Mouse (Mus musculus) embryonic facial prominence, embryonic 15.5 days (tissue): ENCODE measurements around the gene Pawr. TPM values are rescaled to one million over a fixed set of nuclear protein-coding genes. Genes with fewer than 3 reads are reported as not detected.

Source experiments
- ATAC-seq: fragments of 200-750 bp; cut with Nextera tagmentation; 2 replicates; pipeline ENCODE4 v1.8.0; 2017; ENCODE audit warnings: low read depth, moderate TSS enrichment; ENCODE audit not compliant: insufficient number of reproducible peaks, low FRiP score, low TSS enrichment
- H3K27ac ChIP-seq: fragments of 300-500 bp; sonication (generic); replicated peaks from 2 replicates; pipeline ENCODE4 v1.5.1; 2015; ENCODE audit warnings: mild to moderate bottlenecking, inconsistent platforms
- H3K27me3 ChIP-seq: fragments of 300-500 bp; sonication (generic); 2 replicates; pipeline ENCODE4 v1.6.1; 2015; ENCODE audit warnings: inconsistent platforms
- H3K36me3 ChIP-seq: fragments of 300-500 bp; sonication (generic); 2 replicates; pipeline ENCODE4 v1.6.1; 2015; ENCODE audit warnings: mild to moderate bottlenecking, inconsistent platforms
- H3K4me1 ChIP-seq: fragments of 300-500 bp; sonication (generic); 2 replicates; pipeline ENCODE4 v1.6.1; 2015; ENCODE audit warnings: inconsistent platforms
- H3K4me2 ChIP-seq: fragments of 300-500 bp; sonication (generic); replicated peaks from 2 replicates; pipeline ENCODE4 v1.6.1; 2015; ENCODE audit warnings: mild to moderate bottlenecking, inconsistent platforms
- H3K4me3 ChIP-seq: fragments of 300-500 bp; sonication (generic); replicated peaks from 2 replicates; pipeline ENCODE4 v1.5.1; 2015; ENCODE audit warnings: mild to moderate bottlenecking, inconsistent platforms
- H3K9ac ChIP-seq: fragments of 300-500 bp; sonication (generic); 2 replicates; pipeline ENCODE4 v1.6.1; 2015; ENCODE audit warnings: inconsistent platforms
- H3K9me3 ChIP-seq: fragments of 300-500 bp; sonication (generic); replicated peaks from 2 replicates; pipeline ENCODE4 v1.6.1; 2016; ENCODE audit warnings: inconsistent platforms
- WGBS: fragments of 180-500 bp; shearing (Covaris S2); methylation state at CpG from one replicate; pipeline ENCODE4 v1.1.7; 2015; 5-methylcytosine and 5-hydroxymethylcytosine counted together
- polyA plus RNA-seq: library from polyadenylated mRNA; unstranded; fragments of >200 nt; fragmentation: Nextera tagmentation; extraction: Ambion mirVana; gene quantifications from 2 replicates; pipeline ENCODE4 v1.2.1, GENCODE M21; 2015

Gene Pawr
- polyA plus RNA-seq, 1 experiment from 2014 or later: 9.7 TPM

- Histone ChIP-seq H3K36me3 (no peaks in the 10 kb centered on the region), H3K9me3 (no peaks in the 10 kb centered on the region), H3K27me3 (no peaks in the 10 kb centered on the region), H3K4me3 (no peak overlapping the region), H3K4me2 (no peak overlapping the region), H3K27ac (no peak overlapping the region), H3K9ac (no peak overlapping the region), H3K4me1 (peaks cover 9% of the 10 kb centered on the region; the same call in 1 of the 2 replicates)
- WGBS: 91% methylated on average over 12 of the region's 12 CpGs
- no peak for ATAC-seq
These were observed 24.8 kb downstream of the Pawr start for GRCm38 (mm10) chr10:108356601-108357187.

- no peak for ATAC-seq
- Histone ChIP-seq H3K27me3 (no peaks in the 10 kb centered on the region), H3K9ac (no peak overlapping the region), H3K36me3 (no peaks in the 10 kb centered on the region), H3K4me1 (peaks cover 17% of the 10 kb centered on the region), H3K9me3 (no peaks in the 10 kb centered on the region), H3K27ac (no peak overlapping the region), H3K4me2 (no peak overlapping the region), H3K4me3 (no peak overlapping the region)
- WGBS: 81% methylated on average over 16 of the region's 16 CpGs
These were observed 28.1 kb downstream of the Pawr start for GRCm38 (mm10) chr10:108359974-108360373.

- peaks cover 17% of the 10 kb centered on the region for H3K4me1 ChIP-seq
- no peak overlapping the region for H3K9ac ChIP-seq
- H3K4me2 ChIP-seq: no peak overlapping the region
- H3K27ac ChIP-seq: 0 out of 2 replicates have a peak overlapping the region, but pooled peaks have one; percentile 22
- no peak overlapping the region for H3K4me3 ChIP-seq
- no peaks in the 10 kb centered on the region for H3K9me3 ChIP-seq
- no peaks in the 10 kb centered on the region for H3K36me3 ChIP-seq
- no peak for ATAC-seq
- 43% methylated on average over 6 of the region's 6 CpGs for WGBS
- H3K27me3 ChIP-seq: no peaks in the 10 kb centered on the region
These were observed 28.9 kb downstream of the Pawr start for GRCm38 (mm10) chr10:108360801-108361200.

- Histone ChIP-seq H3K4me3 (no peak overlapping the region), H3K4me1 (peaks cover 17% of the 10 kb centered on the region), H3K27me3 (no peaks in the 10 kb centered on the region), H3K9me3 (no peaks in the 10 kb centered on the region), H3K9ac (no peak overlapping the region), H3K4me2 (no peak overlapping the region), H3K36me3 (no peaks in the 10 kb centered on the region), H3K27ac (no peak overlapping the region)
- ATAC-seq: no peak
- WGBS: 38% methylated on average over 9 of the region's 9 CpGs
These were observed 29.7 kb downstream of the Pawr start for GRCm38 (mm10) chr10:108361419-108362155.

GRCm38 (mm10) chr10:108363932-108364331 is 32.0 kb downstream of the Pawr start:
- WGBS: 45% methylated on average over 9 of the region's 9 CpGs
- no peak for ATAC-seq
- no peak overlapping the region for H3K4me3 ChIP-seq
- H3K4me1 ChIP-seq: peaks cover 17% of the 10 kb centered on the region
- H3K27me3 ChIP-seq: no peaks in the 10 kb centered on the region
- no peak overlapping the region for H3K4me2 ChIP-seq
- H3K36me3 ChIP-seq: no peaks in the 10 kb centered on the region
- H3K9ac ChIP-seq: no peak overlapping the region
- no peaks in the 10 kb centered on the region for H3K9me3 ChIP-seq
- H3K27ac ChIP-seq: no peak overlapping the region

GRCm38 (mm10) chr10:108364946-108365719 is 33.2 kb downstream of the Pawr start:
- H3K9me3 ChIP-seq: no peaks in the 10 kb centered on the region
- H3K27ac ChIP-seq: no peak overlapping the region

GRCm38 (mm10) chr10:108366251-108366650 is 34.3 kb downstream of the Pawr start:
- H3K27me3 ChIP-seq: no peaks in the 10 kb centered on the region
- H3K4me3 ChIP-seq: no peak overlapping the region
- H3K4me1 ChIP-seq: peaks cover 11% of the 10 kb centered on the region
- no peak for ATAC-seq
- 95% methylated on average over 5 of the region's 5 CpGs for WGBS
- H3K27ac ChIP-seq: no peak overlapping the region
- H3K36me3 ChIP-seq: no peaks in the 10 kb centered on the region
- H3K9me3 ChIP-seq: no peaks in the 10 kb centered on the region
- H3K4me2 ChIP-seq: no peak overlapping the region
- no peak overlapping the region for H3K9ac ChIP-seq

More at GRCm38 (mm10) chr10:108364946-108365719, 33.2 kb downstream of the Pawr start:
- WGBS: 83% methylated on average over 26 of the region's 26 CpGs
- ATAC-seq: no peak
- H3K27me3 ChIP-seq: no peaks in the 10 kb centered on the region
- peaks cover 17% of the 10 kb centered on the region for H3K4me1 ChIP-seq
- no peak overlapping the region for H3K4me2 ChIP-seq
- no peak overlapping the region for H3K4me3 ChIP-seq
- no peaks in the 10 kb centered on the region for H3K36me3 ChIP-seq
- no peak overlapping the region for H3K9ac ChIP-seq

GRCm38 (mm10) chr10:108368358-108368757 is 36.4 kb downstream of the Pawr start:
- H3K4me1 ChIP-seq: peaks cover 11% of the 10 kb centered on the region; the same call in 1 of the 2 replicates
- no peaks in the 10 kb centered on the region for H3K36me3 ChIP-seq
- 78% methylated on average over 6 of the region's 6 CpGs for WGBS
- no peaks in the 10 kb centered on the region for H3K9me3 ChIP-seq
- H3K27ac ChIP-seq: no peak overlapping the region
- H3K4me3 ChIP-seq: no peak overlapping the region
- H3K4me2 ChIP-seq: no peak overlapping the region
- H3K27me3 ChIP-seq: no peaks in the 10 kb centered on the region
- H3K9ac ChIP-seq: no peak overlapping the region
- ATAC-seq: no peak

- H3K4me3 ChIP-seq: no peak overlapping the region
- no peak overlapping the region for H3K4me2 ChIP-seq
- no peak overlapping the region for H3K9ac ChIP-seq
- ATAC-seq: no peak
- H3K4me1 ChIP-seq: 0 out of 2 replicates have a peak, but pooled peaks cover 7% of the 10 kb centered on the region
- WGBS: 64% methylated on average over 7 of the region's 7 CpGs
- H3K27ac ChIP-seq: no peak overlapping the region
- no peaks in the 10 kb centered on the region for H3K27me3 ChIP-seq
- H3K36me3 ChIP-seq: no peaks in the 10 kb centered on the region
- H3K9me3 ChIP-seq: no peaks in the 10 kb centered on the region
These were observed 40.3 kb downstream of the Pawr start for GRCm38 (mm10) chr10:108372258-108372657.

GRCm38 (mm10) chr10:108372858-108373257 is 40.9 kb downstream of the Pawr start:
- WGBS: 74% methylated on average over 5 of the region's 5 CpGs
- Histone ChIP-seq H3K9ac (no peak overlapping the region), H3K4me1 (0 out of 2 replicates have a peak, but pooled peaks cover 7% of the 10 kb centered on the region), H3K4me3 (no peak overlapping the region), H3K27me3 (no peaks in the 10 kb centered on the region), H3K9me3 (no peaks in the 10 kb centered on the region), H3K4me2 (no peak overlapping the region), H3K27ac (no peak overlapping the region), H3K36me3 (no peaks in the 10 kb centered on the region)
- ATAC-seq: no peak

GRCm38 (mm10) chr10:108375796-108376195 is 43.9 kb downstream of the Pawr start:
- 84% methylated on average over 8 of the region's 8 CpGs for WGBS
- no peak for ATAC-seq
- Histone ChIP-seq H3K4me3 (no peak overlapping the region), H3K27ac (no peak overlapping the region), H3K36me3 (no peaks in the 10 kb centered on the region), H3K4me1 (0 out of 2 replicates have a peak, but pooled peaks cover 7% of the 10 kb centered on the region), H3K27me3 (no peaks in the 10 kb centered on the region), H3K4me2 (no peak overlapping the region), H3K9ac (no peak overlapping the region), H3K9me3 (no peaks in the 10 kb centered on the region)
